Mouse (Mus musculus) effector memory CD4-positive, alpha-beta T cell, adult 7 months (primary cell): ENCODE results near the gene Gm5141. TPM values are rescaled to one million over a fixed set of nuclear protein-coding genes. Genes with fewer than 3 reads are reported as not detected.

ENCODE experiments used
- polyA plus RNA-seq: library from polyadenylated mRNA; unstranded; fragments of 100-300 nt; shearing (Covaris generic); gene quantifications from one replicate; pipeline ENCODE4 v1.2.1, GENCODE M21; 2017

The Gm5141 gene
- 0.93 TPM for polyA plus RNA-seq

DNA sequence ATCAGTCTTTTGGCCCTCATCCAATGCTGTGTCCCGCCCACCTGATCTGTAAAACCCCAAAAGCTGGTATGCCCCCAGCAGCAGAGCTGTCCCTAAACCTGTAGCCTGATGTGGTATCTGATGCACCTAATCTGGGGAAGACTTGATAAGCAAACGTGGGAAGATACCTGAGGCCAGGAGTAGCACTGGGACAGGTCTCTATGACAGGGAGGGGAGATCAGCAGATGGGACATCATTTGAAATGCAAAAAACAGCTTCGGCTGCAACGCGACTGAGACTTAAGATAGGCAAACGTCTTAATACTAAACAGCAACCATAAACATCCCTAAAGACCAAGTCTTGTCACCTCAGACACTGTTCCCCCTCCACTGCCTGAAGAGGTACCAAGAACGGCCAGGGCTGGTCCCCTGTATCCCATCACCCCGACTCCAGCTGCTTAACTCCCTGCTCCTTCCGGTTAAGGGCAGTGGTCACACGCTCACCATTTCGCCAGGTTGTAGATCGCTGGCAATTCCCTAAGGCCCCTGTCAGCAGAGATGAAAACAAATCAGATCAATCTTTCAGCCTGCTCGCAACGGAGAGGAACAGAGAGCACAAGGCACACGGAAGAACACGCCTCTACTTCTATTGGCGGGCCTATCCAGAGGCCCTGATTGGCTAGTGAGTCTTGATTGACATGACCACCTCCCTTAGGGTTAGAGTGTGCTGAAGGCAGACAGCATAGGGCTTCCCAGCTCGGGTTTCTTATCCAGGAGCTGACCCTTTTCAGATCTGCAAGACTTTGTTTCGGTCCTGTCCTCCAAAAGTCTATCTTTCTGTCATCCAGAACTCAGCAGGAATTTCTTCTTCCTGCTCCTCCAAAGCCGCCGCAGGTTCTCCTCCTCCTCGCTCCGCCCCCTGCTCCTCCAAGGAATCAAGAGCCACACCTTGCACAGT lies at the start of gene Gm5141:
TSS of gene Gm5141 (minus strand) at position 610 of the 936 bp plus-strand sequence.

DNA sequence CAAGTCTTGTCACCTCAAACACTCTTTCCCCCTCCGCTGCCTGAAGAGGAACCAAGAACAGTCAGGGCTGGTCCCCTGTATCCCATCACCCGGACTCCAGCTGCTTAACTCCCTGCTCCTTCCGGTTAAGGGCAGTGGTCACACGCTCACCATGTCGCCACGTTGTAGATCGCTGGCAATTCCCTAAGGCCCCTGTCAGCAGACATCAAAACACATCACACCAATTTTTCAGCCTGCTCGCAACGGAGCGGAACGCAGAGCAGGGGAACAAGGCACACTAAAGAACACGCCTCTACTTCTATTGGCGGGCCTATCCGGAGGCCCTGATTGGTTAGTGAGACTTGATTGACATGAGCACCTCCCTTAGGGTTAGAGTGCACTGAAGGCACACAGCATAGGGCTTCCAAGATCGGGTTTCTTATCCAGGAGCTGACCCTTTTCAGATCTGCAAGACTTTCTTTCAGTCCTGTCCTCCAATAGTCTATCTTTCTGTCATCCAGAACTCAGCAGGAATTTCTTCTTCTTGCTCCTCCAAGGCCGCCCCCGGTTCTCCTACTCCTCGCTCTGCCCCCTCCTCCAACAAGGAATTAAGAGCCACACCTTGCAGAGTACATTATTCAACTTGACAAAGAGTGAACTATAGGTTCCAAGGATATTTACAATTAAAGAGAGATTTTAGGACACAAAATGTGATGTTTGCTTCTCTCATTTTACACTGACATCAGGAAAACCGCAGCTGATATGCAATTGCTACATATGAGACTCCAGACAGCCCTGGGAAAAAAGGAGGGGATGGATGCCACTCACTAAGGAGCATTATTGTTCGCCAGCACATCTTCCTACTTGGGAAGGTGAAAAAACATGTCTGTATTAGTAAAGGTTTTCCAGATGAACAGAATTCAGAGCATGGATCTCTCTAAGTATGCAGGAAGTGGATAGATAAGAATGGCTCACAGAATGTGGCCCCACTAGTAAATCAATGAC lies 24.9 kb downstream of the Gm5141 start, which contains the start of gene Platr25:
TSS of gene Platr25 (minus strand) at position 278 of the 984 bp plus-strand sequence.

Other genes with a start within 250 kb of the Gm5141 start
- gene Zfp935, start 227.3 kb downstream of the Gm5141 start, polyA plus RNA-seq = 0.30 TPM
- gene Zfp934, start 214.6 kb downstream of the Gm5141 start, polyA plus RNA-seq = 3.5 TPM
- 0.61 TPM for gene 6720489N17Rik, start 161.6 kb downstream of the Gm5141 start, polyA plus RNA-seq
- 8.2 TPM for gene Platr25, start 25.1 kb downstream of the Gm5141 start, polyA plus RNA-seq
- not detected for gene Fbp2, start 72.6 kb upstream of the Gm5141 start, polyA plus RNA-seq
- gene Fbp1, start 102.5 kb upstream of the Gm5141 start, polyA plus RNA-seq = not detected
- 97.5 TPM for gene 2010111I01Rik, start 179.1 kb upstream of the Gm5141 start, polyA plus RNA-seq